Mouse (Mus musculus): ENCODE results near the gene Cnksr3.

The Cnksr3 gene

GRCm38 (mm10) chr10:7103872-7104271 lies 108.2 kb downstream of the Cnksr3 start:
- intact Hi-C loops (cut with DNase I): no loop called here

- intact Hi-C loops (cut with DNase I): loop anchor here (2.0 kb wide), 1 partner anchor 193 kb away; no protein-coding TSS in a partner anchor
Measured at GRCm38 (mm10) chr10:7077971-7078370, 134.1 kb downstream of the Cnksr3 start.

GRCm38 (mm10) chr10:7077389-7077808 lies 134.6 kb downstream of the Cnksr3 start:
- intact Hi-C loops (cut with DNase I): loop anchor here (2.0 kb wide), 1 partner anchor 193 kb away; no protein-coding TSS in a partner anchor

- intact Hi-C loops (cut with DNase I): loop anchor here (2.0 kb wide), 1 partner anchor 192 kb away; no protein-coding TSS in a partner anchor
Measured at GRCm38 (mm10) chr10:7076662-7077211, 135.3 kb downstream of the Cnksr3 start.

- intact Hi-C loops (cut with DNase I): loop anchor here (2.0 kb wide), 1 partner anchor 191 kb away; no protein-coding TSS in a partner anchor
Measured at GRCm38 (mm10) chr10:7076201-7076600, 135.8 kb downstream of the Cnksr3 start.

- intact Hi-C loops (cut with DNase I): loop anchor here (2.0 kb wide), 1 partner anchor 191 kb away; no protein-coding TSS in a partner anchor
Measured at GRCm38 (mm10) chr10:7075661-7076060, 136.4 kb downstream of the Cnksr3 start.

GRCm38 (mm10) chr10:7074231-7074630 lies 137.8 kb downstream of the Cnksr3 start:
- intact Hi-C loops (cut with DNase I): loop anchor here (5.0 kb wide), 1 partner anchor 1227 kb away; no protein-coding TSS in a partner anchor

- intact Hi-C loops (cut with DNase I): loop anchor here (5.0 kb wide), 1 partner anchor 1224 kb away; no protein-coding TSS in a partner anchor
Measured at GRCm38 (mm10) chr10:7070924-7071323, 141.1 kb downstream of the Cnksr3 start.

DNA sequence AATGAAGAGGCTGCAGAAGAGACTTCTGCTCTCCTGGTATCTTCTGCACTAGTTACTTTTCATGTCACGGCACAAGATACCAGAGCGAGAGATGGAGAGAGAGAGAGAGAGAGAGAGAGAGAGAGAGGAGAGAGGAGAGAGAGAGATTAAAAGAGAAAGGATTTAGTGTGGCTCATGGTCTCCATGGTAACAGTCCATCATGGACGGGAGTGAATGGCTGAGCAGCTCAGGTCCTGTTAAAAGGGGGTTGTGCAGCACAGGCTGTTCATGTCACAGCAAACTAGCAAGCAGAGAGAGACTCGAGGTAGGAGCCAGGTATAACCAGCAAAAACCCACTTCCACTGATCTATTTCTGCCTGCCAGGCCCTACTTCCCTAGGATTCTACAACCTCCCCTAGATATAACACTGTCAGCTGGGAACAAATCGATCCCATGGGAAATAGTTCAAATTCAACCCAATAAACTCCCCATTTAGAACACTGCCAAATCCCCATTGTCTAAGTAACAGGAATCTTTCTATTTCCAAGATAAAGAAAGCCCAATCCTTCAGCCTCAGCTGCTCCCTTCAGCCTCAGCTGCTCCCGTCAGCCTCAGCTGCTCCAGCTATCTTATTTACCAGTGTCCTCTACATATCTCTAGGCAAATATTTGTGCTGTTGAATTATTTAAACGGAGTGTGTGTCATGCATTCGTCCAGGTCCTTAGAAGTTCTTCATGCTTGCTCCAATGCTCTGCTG lies 141.8 kb downstream of the Cnksr3 start:
- intact Hi-C loops (cut with DNase I): loop anchor here (5.0 kb wide), 1 partner anchor 1223 kb away; no protein-coding TSS in a partner anchor

DNA sequence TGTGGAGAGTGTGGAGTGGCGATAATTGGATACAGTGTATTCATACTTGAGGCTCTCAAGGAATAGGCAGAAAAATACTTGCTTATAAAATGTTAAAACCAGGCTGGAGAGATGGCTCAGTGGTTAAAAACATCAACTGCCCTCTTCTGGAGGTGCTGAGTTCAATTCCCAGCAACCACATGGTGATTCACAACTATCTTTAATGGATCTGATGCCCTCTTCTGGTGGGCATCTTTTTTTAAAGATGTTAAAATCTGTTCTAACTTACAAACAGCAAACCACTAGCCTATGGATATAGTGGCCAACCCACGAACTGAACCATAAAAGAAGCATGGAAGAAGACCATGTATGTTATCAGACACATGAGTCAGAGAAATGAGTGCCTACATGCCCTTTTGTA lies 142.9 kb downstream of the Cnksr3 start:
- intact Hi-C loops (cut with DNase I): no loop called here

All from adrenal gland (tissue).